Mouse (Mus musculus) stomach, embryonic 15.5 days (tissue): ENCODE results near the gene Ier5. TPM values are rescaled to one million over a fixed set of nuclear protein-coding genes. Genes with fewer than 3 reads are reported as not detected.
A peak's percentile ranks its signal among the peaks of the same experiment; 100 is the strongest.

Source experiments
- ATAC-seq: fragments of 200-750 bp; cut with Nextera tagmentation; 2 replicates; pipeline ENCODE4 v1.8.0; 2017; ENCODE audit warnings: low read depth, moderate number of reproducible peaks, moderate TSS enrichment; ENCODE audit not compliant: insufficient read depth, low FRiP score
- H3K27ac ChIP-seq: fragments of 300-500 bp; sonication (generic); 2 replicates; pipeline ENCODE4 v1.5.1; 2015; ENCODE audit warnings: mild to moderate bottlenecking, inconsistent platforms
- H3K27me3 ChIP-seq: fragments of 300-500 bp; sonication (generic); replicated peaks from 2 replicates; pipeline ENCODE4 v1.6.1; 2015; ENCODE audit warnings: inconsistent platforms
- H3K36me3 ChIP-seq: fragments of 300-500 bp; sonication (generic); 2 replicates; pipeline ENCODE4 v1.6.1; 2015; ENCODE audit warnings: inconsistent platforms
- H3K4me1 ChIP-seq: fragments of 300-500 bp; sonication (generic); 2 replicates; pipeline ENCODE4 v1.6.1; 2015; ENCODE audit warnings: inconsistent platforms
- H3K4me2 ChIP-seq: fragments of 300-500 bp; sonication (generic); 2 replicates; pipeline ENCODE4 v1.6.1; 2015; ENCODE audit warnings: mild to moderate bottlenecking, inconsistent platforms
- H3K4me3 ChIP-seq: fragments of 300-500 bp; sonication (generic); replicated peaks from 2 replicates; pipeline ENCODE4 v1.5.1; 2015; ENCODE audit warnings: inconsistent platforms
- H3K9ac ChIP-seq: fragments of 300-500 bp; sonication (generic); 2 replicates; pipeline ENCODE4 v1.6.1; 2015; ENCODE audit warnings: inconsistent platforms
- H3K9me3 ChIP-seq: fragments of 300-500 bp; sonication (generic); 2 replicates; pipeline ENCODE4 v1.6.1; 2016; ENCODE audit warnings: inconsistent platforms
- WGBS: fragments of 180-500 bp; shearing (Covaris S2); methylation state at CpG from one replicate; pipeline ENCODE4 v1.1.7; 2015; 5-methylcytosine and 5-hydroxymethylcytosine counted together
- polyA plus RNA-seq: library from polyadenylated mRNA; unstranded; fragments of >200 nt; fragmentation: Nextera tagmentation; extraction: Ambion mirVana; gene quantifications from 2 replicates; pipeline ENCODE4 v1.2.1, GENCODE M21; 2015

Gene Ier5
- polyA plus RNA-seq, 1 experiment from 2014 or later: 5.8 TPM

- Histone ChIP-seq H3K27me3 (no peaks in the 10 kb centered on the region), H3K9ac (no peak overlapping the region), H3K9me3 (no peaks in the 10 kb centered on the region), H3K4me1 (peaks cover 57% of the 10 kb centered on the region), H3K4me3 (no peak overlapping the region), H3K4me2 (no peak overlapping the region), H3K36me3 (no peaks in the 10 kb centered on the region), H3K27ac (no peak overlapping the region)
- ATAC-seq: no peak
- 82% methylated on average over 4 of the region's 4 CpGs for WGBS
Observed at GRCm38 (mm10) chr1:155088046-155088445, 11.4 kb downstream of the Ier5 start.

GRCm38 (mm10) chr1:155086893-155087292 lies 12.5 kb downstream of the Ier5 start:
- H3K27ac ChIP-seq: peak overlapping the region; percentile 16; the same call in 1 of the 2 replicates
- WGBS: 23% methylated on average over 4 of the region's 4 CpGs
- no peak for ATAC-seq
- no peaks in the 10 kb centered on the region for H3K9me3 ChIP-seq
- H3K4me1 ChIP-seq: peaks cover 56% of the 10 kb centered on the region
- H3K36me3 ChIP-seq: no peaks in the 10 kb centered on the region
- H3K4me3 ChIP-seq: no peak overlapping the region
- H3K4me2 ChIP-seq: no peak overlapping the region
- no peaks in the 10 kb centered on the region for H3K27me3 ChIP-seq
- H3K9ac ChIP-seq: no peak overlapping the region

GRCm38 (mm10) chr1:155086416-155086815 lies 13.0 kb downstream of the Ier5 start:
- Histone ChIP-seq H3K36me3 (no peaks in the 10 kb centered on the region), H3K4me3 (no peak overlapping the region), H3K9me3 (no peaks in the 10 kb centered on the region), H3K27ac (peak overlapping the region; percentile 16; the same call in 1 of the 2 replicates), H3K4me2 (no peak overlapping the region), H3K9ac (no peak overlapping the region), H3K27me3 (no peaks in the 10 kb centered on the region), H3K4me1 (peaks cover 56% of the 10 kb centered on the region)
- no peak for ATAC-seq
- WGBS: 24% methylated on average over 7 of the region's 7 CpGs

GRCm38 (mm10) chr1:155084839-155085238 lies 14.6 kb downstream of the Ier5 start:
- Histone ChIP-seq H3K9me3 (no peaks in the 10 kb centered on the region), H3K4me3 (no peak overlapping the region), H3K9ac (no peak overlapping the region), H3K36me3 (no peaks in the 10 kb centered on the region), H3K4me2 (no peak overlapping the region), H3K27me3 (no peaks in the 10 kb centered on the region), H3K27ac (no peak overlapping the region), H3K4me1 (peaks cover 50% of the 10 kb centered on the region)
- no peak for ATAC-seq
- WGBS: 50% methylated on average over 8 of the region's 8 CpGs

GRCm38 (mm10) chr1:155083271-155084265 lies 15.9 kb downstream of the Ier5 start:
- H3K9me3 ChIP-seq: no peaks in the 10 kb centered on the region
- WGBS: 2% methylated on average over 44 of the region's 77 CpGs
- H3K27me3 ChIP-seq: no peaks in the 10 kb centered on the region
- H3K4me3 ChIP-seq: peak overlapping the region; percentile 47
- H3K4me1 ChIP-seq: peaks cover 40% of the 10 kb centered on the region
- peak; percentile 91 for ATAC-seq
- H3K9ac ChIP-seq: peak overlapping the region; percentile 50
- H3K4me2 ChIP-seq: peak overlapping the region; percentile 82
- no peaks in the 10 kb centered on the region for H3K36me3 ChIP-seq
- peak overlapping the region; percentile 95 for H3K27ac ChIP-seq

GRCm38 (mm10) chr1:155082965-155083268 lies 16.5 kb downstream of the Ier5 start:
- Histone ChIP-seq H3K9ac (peak overlapping the region; percentile 13), H3K9me3 (no peaks in the 10 kb centered on the region), H3K36me3 (no peaks in the 10 kb centered on the region), H3K27me3 (no peaks in the 10 kb centered on the region), H3K4me2 (peak overlapping the region; percentile 82), H3K4me3 (peak overlapping the region; percentile 47), H3K27ac (peak overlapping the region; percentile 93), H3K4me1 (peaks cover 40% of the 10 kb centered on the region)
- ATAC-seq: peak; percentile 2; the same call in 1 of the 2 replicates
- 0% methylated on average over 14 of the region's 18 CpGs for WGBS

- no peaks in the 10 kb centered on the region for H3K27me3 ChIP-seq
- peak overlapping the region; percentile 82 for H3K4me2 ChIP-seq
- no peaks in the 10 kb centered on the region for H3K9me3 ChIP-seq
- peaks cover 38% of the 10 kb centered on the region for H3K4me1 ChIP-seq
- peak overlapping the region; percentile 93 for H3K27ac ChIP-seq
- H3K4me3 ChIP-seq: peak overlapping the region; percentile 47
- no peaks in the 10 kb centered on the region for H3K36me3 ChIP-seq
- no peak for ATAC-seq
- 14% methylated on average over 11 of the region's 11 CpGs for WGBS
- H3K9ac ChIP-seq: 0 out of 2 replicates have a peak overlapping the region, but pooled peaks have one; percentile 13
Observed at GRCm38 (mm10) chr1:155082158-155082964, 17.1 kb downstream of the Ier5 start.

GRCm38 (mm10) chr1:155077675-155078074 lies 21.8 kb downstream of the Ier5 start:
- no peaks in the 10 kb centered on the region for H3K9me3 ChIP-seq
- no peaks in the 10 kb centered on the region for H3K27me3 ChIP-seq
- H3K4me2 ChIP-seq: no peak overlapping the region
- H3K36me3 ChIP-seq: no peaks in the 10 kb centered on the region
- H3K9ac ChIP-seq: no peak overlapping the region
- peaks cover 18% of the 10 kb centered on the region for H3K4me1 ChIP-seq
- 50% methylated on average over 3 of the region's 3 CpGs for WGBS
- no peak for ATAC-seq
- H3K27ac ChIP-seq: no peak overlapping the region
- no peak overlapping the region for H3K4me3 ChIP-seq

GRCm38 (mm10) chr1:155075856-155076255 lies 23.6 kb downstream of the Ier5 start:
- no peak for ATAC-seq
- H3K36me3 ChIP-seq: no peaks in the 10 kb centered on the region
- no peaks in the 10 kb centered on the region for H3K9me3 ChIP-seq
- no peaks in the 10 kb centered on the region for H3K27me3 ChIP-seq
- H3K27ac ChIP-seq: no peak overlapping the region
- WGBS: 80% methylated on average over 7 of the region's 7 CpGs
- no peak overlapping the region for H3K4me2 ChIP-seq
- H3K4me1 ChIP-seq: peaks cover 13% of the 10 kb centered on the region
- no peak overlapping the region for H3K4me3 ChIP-seq
- H3K9ac ChIP-seq: no peak overlapping the region

GRCm38 (mm10) chr1:155074856-155075255 lies 24.6 kb downstream of the Ier5 start:
- Histone ChIP-seq H3K4me1 (peaks cover 13% of the 10 kb centered on the region), H3K27me3 (no peaks in the 10 kb centered on the region), H3K4me3 (no peak overlapping the region), H3K9me3 (no peaks in the 10 kb centered on the region), H3K4me2 (no peak overlapping the region), H3K27ac (peak overlapping the region; percentile 57), H3K9ac (no peak overlapping the region), H3K36me3 (no peaks in the 10 kb centered on the region)
- ATAC-seq: peak; percentile 37; the same call in 1 of the 2 replicates
- WGBS: 62% methylated on average over 7 of the region's 7 CpGs

- no peaks in the 10 kb centered on the region for H3K27me3 ChIP-seq
- peaks cover 13% of the 10 kb centered on the region for H3K4me1 ChIP-seq
- H3K4me2 ChIP-seq: no peak overlapping the region
- H3K4me3 ChIP-seq: no peak overlapping the region
- ATAC-seq: no peak
- WGBS: 88% methylated on average over 6 of the region's 6 CpGs
- no peak overlapping the region for H3K27ac ChIP-seq
- H3K9ac ChIP-seq: no peak overlapping the region
- no peaks in the 10 kb centered on the region for H3K36me3 ChIP-seq
- H3K9me3 ChIP-seq: no peaks in the 10 kb centered on the region
Observed at GRCm38 (mm10) chr1:155073905-155074304, 25.5 kb downstream of the Ier5 start.

- 42% methylated on average over 7 of the region's 7 CpGs for WGBS
- no peak for ATAC-seq
- H3K4me1 ChIP-seq: peaks cover 13% of the 10 kb centered on the region
Observed at GRCm38 (mm10) chr1:155073133-155073532, 26.3 kb downstream of the Ier5 start.

More at GRCm38 (mm10) chr1:155073133-155073532, 26.3 kb downstream of the Ier5 start:
- no peaks in the 10 kb centered on the region for H3K36me3 ChIP-seq
- no peaks in the 10 kb centered on the region for H3K9me3 ChIP-seq
- no peak overlapping the region for H3K4me2 ChIP-seq
- no peak overlapping the region for H3K27ac ChIP-seq
- no peaks in the 10 kb centered on the region for H3K27me3 ChIP-seq
- H3K9ac ChIP-seq: no peak overlapping the region
- no peak overlapping the region for H3K4me3 ChIP-seq
